Mouse (Mus musculus) adipocyte (in vitro differentiated cells): ENCODE results near the gene Mark2.

Experiments
- DNase-seq: peaks from one replicate; pipeline ENCODE4 v3.0.0-alpha.2; 2016; ENCODE audit warnings: low spot score

Mark2 gene

GRCm38 (mm10) chr19:7267091-7267741, 74.4 kb downstream of the Mark2 start, which contains the start of gene Rcor2:
TSS of gene Rcor2 (plus strand) at chr19:7267325.
- DNase-seq: peak; percentile 70

DNA sequence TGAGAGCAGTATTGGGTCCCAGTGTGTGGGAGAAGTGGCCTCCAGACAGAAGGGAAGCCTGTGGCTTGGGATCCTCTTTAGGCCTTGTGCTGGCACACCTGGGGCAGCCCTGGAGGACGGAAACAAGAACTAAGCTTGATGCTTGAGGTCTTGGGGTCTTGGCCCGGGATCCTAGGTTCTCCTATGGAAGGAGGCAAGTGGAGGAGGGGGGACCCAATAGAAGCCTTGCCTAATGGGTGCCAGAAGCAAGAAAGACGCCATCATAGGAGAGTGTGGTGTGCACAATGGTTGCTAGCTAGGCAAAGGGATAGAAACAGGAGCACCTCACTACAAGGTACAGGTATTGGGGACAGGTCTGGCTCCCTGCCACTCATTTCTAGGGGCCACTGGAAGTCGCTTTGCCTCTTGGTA, 75.2 kb downstream of the Mark2 start:
- no peak for DNase-seq

DNA sequence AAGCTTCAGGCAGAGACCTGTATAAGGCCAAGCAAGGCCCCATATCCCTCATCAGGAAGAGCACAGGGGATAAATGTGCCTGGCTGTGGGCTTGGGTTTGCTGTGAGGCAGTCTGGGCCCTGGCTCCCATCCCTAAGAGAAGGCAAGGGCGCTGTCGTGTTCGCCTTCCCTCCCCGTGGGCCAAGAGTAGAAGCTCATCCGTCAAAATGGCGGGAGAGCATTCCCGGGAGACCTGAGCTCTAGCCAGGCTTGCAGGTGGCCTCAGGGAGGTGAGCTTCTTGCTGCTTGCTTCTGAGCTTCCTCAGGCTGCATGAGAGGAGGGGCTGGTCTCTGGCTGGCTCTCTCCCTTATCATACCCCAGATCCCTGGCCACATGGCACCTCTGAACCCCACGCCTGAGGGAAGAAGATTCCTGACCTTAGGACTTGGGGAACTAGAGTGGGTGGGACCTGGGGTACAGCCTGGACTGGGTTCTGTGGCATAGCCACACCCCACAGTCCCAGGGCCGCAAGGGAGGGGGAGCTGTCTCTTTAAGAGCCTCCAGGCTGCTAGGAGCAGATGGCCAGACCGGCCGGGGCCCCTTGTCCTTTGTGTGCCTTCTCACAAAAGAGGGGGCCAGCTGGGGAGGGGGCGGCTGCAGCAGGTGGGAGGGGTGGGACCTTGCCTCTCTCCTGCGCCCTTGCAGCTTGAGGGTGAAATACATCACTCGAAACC, 76.0 kb downstream of the Mark2 start:
- DNase-seq: no peak

- no peak for DNase-seq
Observed at GRCm38 (mm10) chr19:7264766-7265331, 76.8 kb downstream of the Mark2 start.

GRCm38 (mm10) chr19:7264088-7264765, 77.4 kb downstream of the Mark2 start:
- DNase-seq: peak; percentile 82

GRCm38 (mm10) chr19:7262592-7262991, 79.1 kb downstream of the Mark2 start:
- no peak for DNase-seq

DNA sequence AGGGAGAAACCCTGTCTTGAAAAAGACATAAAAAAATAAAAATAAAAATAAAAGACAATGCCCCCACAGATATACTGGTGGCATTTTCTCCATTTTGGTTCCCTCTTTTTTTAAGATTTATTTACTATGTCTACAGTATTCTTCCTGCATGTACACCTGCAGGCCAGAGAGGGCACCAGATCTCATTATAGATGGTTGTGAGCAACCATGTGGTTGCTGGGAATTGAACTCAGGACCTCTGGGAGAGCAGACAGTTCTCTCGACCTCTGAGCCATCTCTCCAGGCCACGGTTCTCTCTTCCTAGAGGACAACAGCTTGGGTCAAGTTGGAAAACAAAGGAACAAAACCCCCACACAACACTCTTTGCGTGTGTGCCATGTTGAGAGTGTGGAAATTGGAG, 79.7 kb downstream of the Mark2 start:
- DNase-seq: no peak

GRCm38 (mm10) chr19:7261476-7261875, 80.2 kb downstream of the Mark2 start:
- DNase-seq: no peak

DNA sequence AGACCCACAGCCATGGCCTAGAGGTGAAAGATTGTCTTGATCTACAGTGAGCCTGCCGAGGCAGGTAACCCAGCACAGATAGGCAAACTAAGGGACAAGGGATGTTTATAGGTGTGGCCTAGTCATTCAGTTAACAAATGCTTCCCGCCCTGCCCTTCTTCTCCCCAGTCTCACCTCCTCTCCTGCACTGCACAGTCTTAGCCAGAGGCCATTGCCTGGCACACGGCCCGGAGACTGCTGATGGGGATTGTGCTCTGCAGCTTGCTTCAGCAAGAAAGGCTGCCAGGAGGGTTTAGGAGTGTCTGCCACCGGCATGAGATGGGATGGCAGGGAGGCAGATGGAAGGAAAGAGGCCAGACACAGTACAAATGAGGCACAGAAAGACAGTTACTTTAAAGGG, 83.8 kb downstream of the Mark2 start:
- peak; percentile 82 for DNase-seq

DNA sequence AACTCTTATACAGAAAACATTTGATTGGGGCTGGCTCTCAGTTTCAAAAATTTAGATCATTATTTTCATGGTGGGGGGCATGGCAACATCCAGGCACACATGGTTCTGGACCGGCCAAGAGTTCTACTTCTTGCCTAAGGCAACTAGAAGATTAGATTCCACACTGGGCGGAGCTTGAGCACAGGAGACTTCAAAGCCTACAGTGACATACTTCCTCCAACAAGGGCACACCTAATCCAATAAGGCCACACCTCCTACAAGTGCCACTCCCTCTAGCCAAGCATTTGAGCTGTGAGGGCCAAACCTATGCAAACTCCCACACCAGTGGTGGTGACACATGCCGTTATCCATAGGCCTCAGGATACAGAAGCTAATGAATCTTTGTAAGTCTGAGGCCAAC, 95.6 kb downstream of the Mark2 start:
- DNase-seq: no peak

GRCm38 (mm10) chr19:7240782-7241690, 100.6 kb downstream of the Mark2 start, which contains the start of gene Naa40:
TSS of gene Naa40 (minus strand) at chr19:7241183.
- peak; percentile 93 for DNase-seq

DNA sequence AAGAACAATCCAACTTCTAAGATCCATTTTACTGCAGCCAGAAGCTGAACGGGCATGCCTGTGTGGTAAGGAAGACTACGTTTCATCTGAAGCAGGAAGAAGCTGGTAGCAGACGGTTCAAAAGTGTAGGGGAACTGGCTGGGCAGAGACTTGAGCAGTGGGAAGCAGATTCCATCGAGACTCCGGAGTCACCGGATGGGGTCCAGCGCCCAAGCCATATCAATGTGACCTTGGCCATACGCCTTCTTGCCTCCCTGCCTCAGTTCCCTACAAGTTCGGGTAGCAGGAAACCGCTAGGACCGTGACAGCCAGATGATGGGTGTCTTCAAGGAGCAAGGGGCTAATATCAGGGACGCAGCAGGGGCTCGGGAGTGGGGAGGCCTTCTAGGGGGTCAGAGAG, 101.4 kb downstream of the Mark2 start:
- no peak for DNase-seq

DNA sequence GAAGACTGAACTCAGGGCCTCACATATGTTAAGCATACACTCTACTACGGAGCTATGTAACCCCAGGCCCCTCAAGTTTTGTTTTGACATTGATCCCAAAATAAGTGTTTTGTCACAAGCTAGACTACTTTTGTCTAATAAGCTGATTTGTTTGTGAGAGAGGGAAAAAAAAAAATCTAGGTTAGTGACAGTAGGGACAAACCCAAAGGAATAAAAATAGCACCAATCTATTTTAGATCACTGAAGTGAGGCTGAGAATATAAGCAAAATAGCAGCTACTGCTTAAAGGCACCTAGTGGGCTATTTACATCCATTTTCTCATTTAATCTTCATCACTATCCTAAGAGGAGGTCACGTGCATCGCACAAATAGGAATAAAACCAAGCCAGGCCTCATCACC, 102.1 kb downstream of the Mark2 start:
- no peak for DNase-seq

GRCm38 (mm10) chr19:7236742-7237141, 104.9 kb downstream of the Mark2 start:
- no peak for DNase-seq

DNA sequence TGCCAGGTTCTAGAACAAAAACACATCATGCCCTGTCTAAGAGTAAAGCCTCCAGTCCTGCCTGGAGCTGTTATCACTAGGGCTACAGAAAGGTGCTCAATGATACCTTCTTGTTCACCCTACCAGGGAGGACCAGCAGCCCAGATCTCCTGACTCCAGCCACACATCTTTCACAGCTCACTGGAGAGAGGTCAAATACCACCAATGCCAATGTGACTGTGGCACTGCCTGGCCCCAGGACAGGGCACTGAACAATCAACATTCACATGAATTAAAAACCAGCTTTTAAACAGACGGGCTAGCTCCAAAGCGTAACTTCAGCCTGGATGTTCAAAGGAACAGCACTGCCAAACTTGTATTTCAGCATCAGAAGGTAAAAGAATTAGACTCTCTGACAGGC, 105.6 kb downstream of the Mark2 start:
- DNase-seq: no peak

DNA sequence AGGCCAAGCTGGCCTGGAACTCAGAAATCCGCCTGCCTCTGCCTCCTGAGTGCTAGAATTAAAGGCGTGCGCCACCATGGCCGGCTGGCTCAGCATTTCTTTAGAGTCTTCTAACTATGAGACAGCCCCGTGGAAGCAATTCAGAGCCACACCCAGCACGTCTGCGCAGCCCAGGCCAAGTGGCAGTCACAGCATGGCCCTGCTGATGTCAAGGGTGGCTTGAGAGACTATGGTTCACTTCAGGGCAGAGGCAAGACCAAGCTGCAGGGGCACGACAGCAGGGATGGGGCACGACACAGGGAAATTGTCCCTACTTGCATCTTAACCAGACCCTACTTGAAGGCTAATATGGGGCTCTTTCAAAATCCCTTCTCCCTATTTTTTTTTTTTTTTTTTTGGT, 106.2 kb downstream of the Mark2 start:
- no peak for DNase-seq

DNA sequence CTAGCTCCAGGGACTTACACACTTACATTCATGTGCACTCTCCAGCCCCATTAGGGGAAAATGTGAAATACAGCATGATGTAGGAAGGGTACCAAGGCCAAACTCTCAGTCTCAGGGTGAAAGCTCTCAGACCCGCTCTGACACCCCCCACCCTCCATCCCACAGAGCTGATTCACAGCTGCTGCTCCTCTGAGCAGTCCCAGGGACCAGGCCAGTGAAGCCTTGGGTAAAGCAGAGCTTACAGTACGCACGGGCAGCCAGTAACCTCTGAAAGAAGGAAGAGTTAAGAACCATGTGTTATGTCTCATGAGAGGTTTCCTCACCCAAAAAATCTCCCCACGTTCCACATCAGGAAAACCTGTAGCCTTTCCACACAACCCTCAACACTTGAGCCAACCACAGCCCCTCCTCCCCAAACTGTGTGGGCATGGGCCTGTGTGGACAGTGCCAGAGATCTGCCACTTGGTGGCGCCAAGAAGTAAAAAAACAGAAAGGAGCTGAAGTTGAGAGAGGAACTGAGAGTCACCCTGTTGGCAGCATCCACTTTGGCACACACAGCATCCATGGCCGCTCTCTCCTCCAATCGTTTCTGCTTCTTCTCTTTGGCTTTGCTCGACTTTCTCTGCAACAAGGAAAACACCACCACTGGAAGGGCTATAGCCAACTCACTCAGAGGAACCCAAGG, 107.0 kb downstream of the Mark2 start:
- DNase-seq: peak; percentile 94

GRCm38 (mm10) chr19:7226511-7226914, 115.1 kb downstream of the Mark2 start:
- peak; percentile 88 for DNase-seq
